Mouse (Mus musculus): ENCODE results near the gene Pde3a. TPM values are rescaled to one million over a fixed set of nuclear protein-coding genes. Genes with fewer than 3 reads are reported as not detected.

Pde3a gene
- polyA plus RNA-seq (2015; fragmentation: Nextera tagmentation; extraction: Ambion mirVana) = 5.8 and 6.2 TPM in 2 replicates

DNA sequence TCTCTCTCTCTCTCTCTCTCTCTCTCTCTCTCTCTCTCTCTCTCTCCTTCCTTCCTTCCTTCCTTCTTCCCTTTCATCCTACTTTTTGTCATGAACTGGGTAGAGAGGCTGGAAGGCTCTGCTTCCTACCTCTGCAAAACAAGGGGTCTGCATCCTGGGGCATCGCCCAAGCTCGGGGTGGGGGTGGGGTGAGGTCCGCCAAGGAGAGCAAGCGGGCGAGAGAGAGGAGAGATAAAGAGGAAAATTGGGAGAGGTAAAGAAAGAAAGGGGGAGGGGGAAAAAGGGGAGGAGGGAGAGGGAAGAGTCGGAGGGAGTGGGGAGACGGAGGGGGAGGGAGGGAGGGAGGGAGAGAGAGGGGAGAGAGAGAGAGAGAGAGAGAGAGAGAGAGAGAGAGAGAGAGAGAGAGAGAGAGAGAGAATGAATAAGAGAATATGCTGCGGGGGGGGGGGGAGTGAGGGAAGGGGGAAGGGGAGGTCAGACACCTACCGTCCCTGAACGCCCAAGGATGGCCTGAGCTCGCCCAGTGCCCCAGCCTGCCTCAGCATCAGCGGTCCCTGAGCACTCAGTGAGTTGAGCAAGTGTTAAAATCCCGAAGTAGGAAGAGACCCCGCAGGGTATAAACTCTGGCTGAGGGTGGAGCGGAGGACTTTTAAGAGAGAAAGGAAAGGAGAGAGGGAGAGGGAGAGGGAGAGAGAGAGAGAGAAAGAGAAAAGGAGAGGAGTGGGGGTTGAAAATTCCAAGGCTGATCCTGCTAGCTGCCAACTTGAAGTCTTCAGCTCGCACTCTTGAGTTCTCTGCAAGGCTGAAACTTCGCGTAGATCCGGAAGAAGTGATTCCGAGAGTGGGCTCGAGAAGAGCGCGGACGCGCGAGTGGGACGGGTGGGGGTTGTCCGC, at the start of gene Pde3a:
Gene Pde3a (plus strand): TSS at position 579 of the 894 bp plus-strand sequence.
- H3K4me3 ChIP-seq (replicated peaks) = peak within 1 kb of the TSS; percentile 72
- ATAC-seq (ENCODE audit: insufficient number of reproducible peaks, low FRiP score, low TSS enrichment, low read depth) = peak; percentile 68
- peaks cover 15% of the 10 kb centered on the region for H3K4me1 ChIP-seq
- peak within 1 kb of the TSS; percentile 74 for H3K9ac ChIP-seq
- H3K27ac ChIP-seq (replicated peaks) = peak within 1 kb of the TSS; percentile 86
- WGBS = 1% methylated on average over 25 of the region's 28 CpGs
- H3K27me3 ChIP-seq = peaks cover 16% of the 10 kb centered on the region
- H3K9me3 ChIP-seq (replicated peaks) = no peaks in the 10 kb centered on the region
- H3K4me2 ChIP-seq (replicated peaks) = peak within 1 kb of the TSS; percentile 86
- H3K36me3 ChIP-seq = no peaks in the 10 kb centered on the region

DNA sequence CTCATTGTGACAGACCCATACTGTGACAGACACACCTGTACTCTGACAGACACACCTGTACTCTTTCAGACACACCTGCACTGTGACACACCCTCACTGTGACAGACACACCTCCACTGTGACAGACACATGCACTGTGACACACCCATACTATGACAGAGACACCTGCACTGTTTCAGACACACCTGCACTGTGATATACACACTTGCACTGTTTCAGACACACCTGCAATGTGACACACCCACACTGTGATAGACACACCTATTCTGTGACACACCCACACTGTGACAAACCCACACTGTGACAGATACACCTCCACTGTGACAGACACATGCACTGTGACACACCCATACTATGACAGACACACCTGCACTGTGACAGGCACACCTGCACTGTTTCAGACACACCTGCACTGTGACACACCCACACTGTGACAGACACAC, 48.9 kb upstream of the Pde3a start:
- ATAC-seq (ENCODE audit: insufficient number of reproducible peaks, low FRiP score, low TSS enrichment, low read depth) = peak; percentile 39
- Histone ChIP-seq H3K36me3 (no peaks in the 10 kb centered on the region), H3K27me3 (no peaks in the 10 kb centered on the region), H3K9me3 (replicated peaks) (no peaks in the 10 kb centered on the region), H3K4me3 (replicated peaks) (no peak overlapping the region), H3K9ac (no peak overlapping the region), H3K4me1 (no peaks in the 10 kb centered on the region), H3K4me2 (replicated peaks) (no peak overlapping the region), H3K27ac (replicated peaks) (no peak overlapping the region)

DNA sequence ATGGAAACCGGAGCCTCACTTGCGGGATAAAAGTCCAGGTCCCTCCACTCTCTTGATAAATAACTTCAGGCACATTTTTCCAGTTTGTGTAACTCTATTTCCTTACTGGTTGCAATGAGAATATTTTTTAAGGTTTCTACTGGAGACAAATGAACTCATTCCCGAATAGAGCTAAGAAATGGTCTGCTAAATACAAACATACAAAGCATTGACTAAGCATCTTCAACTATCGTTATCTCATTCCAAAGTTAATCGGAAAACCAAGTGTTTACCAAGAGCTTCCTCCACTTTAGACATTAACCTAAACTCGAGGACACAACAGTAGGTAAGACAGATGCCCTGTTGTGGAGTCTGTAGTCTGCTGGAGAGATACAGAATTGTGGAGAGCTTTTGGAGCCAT, 41.5 kb upstream of the Pde3a start:
- H3K9ac ChIP-seq = no peak overlapping the region
- no peak overlapping the region for H3K4me3 ChIP-seq (replicated peaks)
- H3K4me2 ChIP-seq (replicated peaks) = no peak overlapping the region
- no peak overlapping the region for H3K27ac ChIP-seq (replicated peaks)
- H3K36me3 ChIP-seq = no peaks in the 10 kb centered on the region
- H3K4me1 ChIP-seq = no peaks in the 10 kb centered on the region
- 82% methylated on average over 6 of the region's 6 CpGs for WGBS
- H3K27me3 ChIP-seq = no peaks in the 10 kb centered on the region
- no peaks in the 10 kb centered on the region for H3K9me3 ChIP-seq (replicated peaks)
- ATAC-seq (ENCODE audit: insufficient number of reproducible peaks, low FRiP score, low TSS enrichment, low read depth) = no peak

DNA sequence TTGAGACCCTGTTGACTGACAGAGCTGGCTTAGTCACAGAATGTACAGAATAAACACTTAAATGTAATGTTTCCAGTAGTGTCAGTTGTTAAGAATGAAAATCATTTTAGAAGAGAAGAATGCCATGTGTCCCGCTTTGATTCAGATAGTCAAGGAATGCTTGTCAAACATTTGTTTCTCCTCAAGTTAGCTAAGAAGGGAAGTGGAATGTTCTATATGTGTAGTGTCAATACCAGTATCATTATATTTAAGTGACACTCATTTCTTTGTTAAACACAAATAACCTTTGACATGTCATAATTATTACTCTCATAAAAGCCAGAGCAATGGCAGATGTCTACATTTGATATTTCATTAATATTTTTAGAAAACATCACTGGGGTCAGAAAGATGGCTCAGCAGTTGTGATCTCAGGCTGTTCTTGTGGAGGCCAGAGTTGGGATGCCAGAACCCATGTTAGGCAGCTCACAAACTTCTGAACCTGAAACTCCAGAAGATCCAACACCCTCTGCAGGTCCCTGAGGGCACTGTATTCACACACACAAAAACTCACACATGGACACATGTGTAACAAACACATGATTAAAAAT, 40.7 kb upstream of the Pde3a start:
- Histone ChIP-seq H3K4me1 (no peaks in the 10 kb centered on the region), H3K4me3 (replicated peaks) (no peak overlapping the region), H3K9ac (no peak overlapping the region), H3K9me3 (replicated peaks) (no peaks in the 10 kb centered on the region), H3K4me2 (replicated peaks) (no peak overlapping the region), H3K36me3 (no peaks in the 10 kb centered on the region), H3K27me3 (no peaks in the 10 kb centered on the region), H3K27ac (replicated peaks) (no peak overlapping the region)
- 71% methylated on average over 1 of the region's 1 CpGs for WGBS
- no peak for ATAC-seq (ENCODE audit: insufficient number of reproducible peaks, low FRiP score, low TSS enrichment, low read depth)

DNA sequence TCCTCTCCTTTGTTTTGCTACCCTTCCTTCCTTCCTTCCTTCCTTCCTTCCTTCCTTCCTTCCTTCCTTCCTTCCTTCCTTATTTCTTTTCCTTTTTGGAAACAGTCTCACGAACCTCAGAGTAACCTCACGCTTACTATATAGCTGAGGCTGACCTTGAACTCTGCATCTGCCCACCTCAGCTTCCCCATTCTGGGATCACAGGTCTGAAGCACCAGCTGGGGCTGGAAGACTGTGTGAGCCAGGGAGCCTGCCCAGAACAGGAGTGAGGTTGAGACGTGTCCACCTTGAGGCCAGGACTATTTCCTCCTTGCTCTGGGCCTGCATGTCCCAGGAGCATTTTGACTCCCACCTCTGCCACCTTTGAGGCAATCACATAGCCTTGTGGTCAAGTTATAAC, 39.0 kb upstream of the Pde3a start:
- no peak for ATAC-seq (ENCODE audit: insufficient number of reproducible peaks, low FRiP score, low TSS enrichment, low read depth)
- H3K4me1 ChIP-seq = no peaks in the 10 kb centered on the region
- no peaks in the 10 kb centered on the region for H3K27me3 ChIP-seq
- no peaks in the 10 kb centered on the region for H3K36me3 ChIP-seq
- no peaks in the 10 kb centered on the region for H3K9me3 ChIP-seq (replicated peaks)
- 82% methylated on average over 3 of the region's 3 CpGs for WGBS
- H3K9ac ChIP-seq = no peak overlapping the region
- no peak overlapping the region for H3K27ac ChIP-seq (replicated peaks)
- H3K4me3 ChIP-seq (replicated peaks) = no peak overlapping the region
- no peak overlapping the region for H3K4me2 ChIP-seq (replicated peaks)

DNA sequence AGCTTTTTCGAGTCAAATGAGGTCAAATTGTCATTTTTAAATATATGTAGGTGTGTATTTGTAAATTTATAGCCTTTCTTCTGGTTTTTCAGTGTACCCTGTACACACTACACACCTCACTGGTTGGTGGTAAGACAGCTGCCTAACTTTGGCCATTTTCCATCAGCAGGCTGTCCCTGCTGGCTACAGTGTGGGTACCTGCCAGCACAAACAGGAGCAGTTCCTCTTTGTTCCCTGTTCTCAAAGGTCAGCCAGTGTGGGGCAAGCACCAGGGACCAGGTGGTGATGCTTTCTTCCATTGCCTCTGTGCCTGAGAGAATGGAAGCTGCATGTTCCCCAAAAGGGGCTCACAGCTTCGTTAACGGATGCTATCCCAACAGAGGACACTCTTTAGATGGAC, 28.0 kb upstream of the Pde3a start:
- no peak overlapping the region for H3K9ac ChIP-seq
- no peak overlapping the region for H3K4me3 ChIP-seq (replicated peaks)
- no peak overlapping the region for H3K4me2 ChIP-seq (replicated peaks)
- H3K27ac ChIP-seq (replicated peaks) = no peak overlapping the region
- no peaks in the 10 kb centered on the region for H3K27me3 ChIP-seq
- no peak for ATAC-seq (ENCODE audit: insufficient number of reproducible peaks, low FRiP score, low TSS enrichment, low read depth)
- no peaks in the 10 kb centered on the region for H3K9me3 ChIP-seq (replicated peaks)
- H3K4me1 ChIP-seq = no peaks in the 10 kb centered on the region
- 77% methylated on average over 3 of the region's 3 CpGs for WGBS
- H3K36me3 ChIP-seq = no peaks in the 10 kb centered on the region

DNA sequence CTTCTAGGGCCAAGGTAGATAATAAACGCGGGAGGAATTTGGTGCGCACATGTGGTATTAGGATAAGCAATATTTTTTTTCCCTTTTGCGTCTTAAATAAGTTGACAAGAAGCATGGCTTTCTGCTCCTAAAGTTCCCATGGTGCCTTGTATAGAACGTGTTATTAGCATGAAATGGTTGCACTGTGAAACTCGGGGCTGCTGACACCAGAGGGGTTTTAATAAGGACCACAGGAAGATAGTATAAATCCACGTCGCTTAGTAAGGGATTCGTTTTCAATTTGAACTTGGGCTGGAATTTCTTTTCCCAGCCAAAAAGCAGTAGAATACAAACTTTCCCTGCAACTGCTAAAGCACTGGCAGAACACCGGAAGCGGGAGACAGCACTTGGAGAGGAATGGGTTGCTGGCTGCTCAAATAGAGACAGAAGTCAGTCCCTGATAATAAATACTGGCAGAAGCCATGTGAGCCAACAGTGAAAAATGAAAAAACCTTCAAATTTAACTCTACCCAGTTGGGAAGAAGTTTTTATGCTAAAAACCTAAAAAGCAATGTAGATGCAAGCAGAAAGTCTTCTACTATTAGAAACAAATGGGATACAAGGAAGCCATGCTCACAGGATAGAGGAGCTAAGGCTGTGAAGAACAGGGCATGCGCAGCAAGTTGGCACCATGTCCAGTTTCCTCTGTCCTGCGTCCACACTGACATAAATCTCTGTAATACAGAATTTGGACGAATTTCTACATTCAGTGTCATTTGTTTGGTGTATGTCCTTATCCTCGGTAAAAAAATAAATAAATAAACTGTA, 22.0 kb upstream of the Pde3a start:
- no peaks in the 10 kb centered on the region for H3K4me1 ChIP-seq
- H3K27ac ChIP-seq (replicated peaks) = 0 out of 2 replicates have a peak overlapping the region, but pooled peaks have one; percentile 0
- H3K9me3 ChIP-seq (replicated peaks) = no peaks in the 10 kb centered on the region
- H3K36me3 ChIP-seq = no peaks in the 10 kb centered on the region
- no peaks in the 10 kb centered on the region for H3K27me3 ChIP-seq
- H3K9ac ChIP-seq = no peak overlapping the region
- no peak overlapping the region for H3K4me3 ChIP-seq (replicated peaks)
- no peak for ATAC-seq (ENCODE audit: insufficient number of reproducible peaks, low FRiP score, low TSS enrichment, low read depth)
- H3K4me2 ChIP-seq (replicated peaks) = no peak overlapping the region
- WGBS = 59% methylated on average over 15 of the region's 15 CpGs

DNA sequence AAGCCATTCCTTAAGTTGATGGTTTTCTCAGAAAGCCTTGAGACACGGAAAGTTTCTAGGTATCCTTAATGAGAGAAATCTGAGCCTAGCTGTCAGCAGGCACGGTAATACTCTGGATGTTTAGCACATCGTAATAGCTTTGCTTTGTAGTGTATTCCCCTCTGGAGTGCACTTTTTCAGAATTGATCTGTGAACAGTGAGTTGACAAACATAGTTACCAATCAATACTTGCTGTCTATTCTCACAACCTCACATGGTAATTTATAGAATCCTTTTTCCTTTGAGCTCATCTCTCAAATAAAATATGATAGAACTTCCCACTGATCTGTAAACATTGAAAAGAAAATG, 21.4 kb upstream of the Pde3a start:
- H3K27ac ChIP-seq (replicated peaks) = no peak overlapping the region
- H3K4me2 ChIP-seq (replicated peaks) = no peak overlapping the region
- WGBS = 38% methylated on average over 3 of the region's 3 CpGs
- H3K9me3 ChIP-seq (replicated peaks) = no peaks in the 10 kb centered on the region
- H3K9ac ChIP-seq = no peak overlapping the region
- no peaks in the 10 kb centered on the region for H3K4me1 ChIP-seq
- H3K4me3 ChIP-seq (replicated peaks) = no peak overlapping the region
- no peak for ATAC-seq (ENCODE audit: insufficient number of reproducible peaks, low FRiP score, low TSS enrichment, low read depth)
- no peaks in the 10 kb centered on the region for H3K27me3 ChIP-seq
- H3K36me3 ChIP-seq = no peaks in the 10 kb centered on the region

DNA sequence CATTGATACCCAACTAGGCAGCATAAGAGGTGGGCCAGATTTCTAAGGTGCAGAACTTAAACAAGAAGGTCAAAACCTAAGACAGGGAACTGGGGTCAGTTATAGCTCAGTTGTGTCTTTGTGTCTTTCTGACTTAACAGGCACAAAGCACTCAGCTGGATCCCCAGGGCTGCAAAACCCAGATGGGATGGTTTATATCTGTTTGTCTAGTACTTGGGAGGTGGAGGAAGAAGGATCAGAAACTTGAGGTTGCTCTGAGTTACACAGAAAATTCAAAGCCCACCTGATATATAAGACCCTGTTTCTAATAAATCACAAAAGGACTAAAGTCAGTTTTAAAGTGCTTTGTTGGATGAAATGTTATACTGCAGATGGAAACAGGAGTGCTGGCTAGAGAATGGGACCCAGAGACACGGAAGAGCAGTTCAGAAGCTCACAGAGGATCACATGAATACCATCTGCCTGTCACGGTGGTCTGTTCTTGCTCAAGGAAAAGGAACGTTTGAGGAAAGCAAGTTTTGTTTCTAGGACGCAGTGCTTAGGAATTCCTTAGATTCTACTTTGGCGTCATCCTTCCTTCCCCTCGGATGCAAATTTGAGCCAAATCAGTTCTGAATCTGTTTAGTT, 16.2 kb upstream of the Pde3a start:
- Histone ChIP-seq H3K27ac (replicated peaks) (no peak overlapping the region), H3K4me2 (replicated peaks) (no peak overlapping the region), H3K9me3 (replicated peaks) (no peaks in the 10 kb centered on the region), H3K27me3 (no peaks in the 10 kb centered on the region), H3K36me3 (no peaks in the 10 kb centered on the region), H3K4me1 (no peaks in the 10 kb centered on the region), H3K4me3 (replicated peaks) (no peak overlapping the region), H3K9ac (no peak overlapping the region)
- ATAC-seq (ENCODE audit: insufficient number of reproducible peaks, low FRiP score, low TSS enrichment, low read depth) = no peak
- WGBS = 36% methylated on average over 6 of the region's 6 CpGs

DNA sequence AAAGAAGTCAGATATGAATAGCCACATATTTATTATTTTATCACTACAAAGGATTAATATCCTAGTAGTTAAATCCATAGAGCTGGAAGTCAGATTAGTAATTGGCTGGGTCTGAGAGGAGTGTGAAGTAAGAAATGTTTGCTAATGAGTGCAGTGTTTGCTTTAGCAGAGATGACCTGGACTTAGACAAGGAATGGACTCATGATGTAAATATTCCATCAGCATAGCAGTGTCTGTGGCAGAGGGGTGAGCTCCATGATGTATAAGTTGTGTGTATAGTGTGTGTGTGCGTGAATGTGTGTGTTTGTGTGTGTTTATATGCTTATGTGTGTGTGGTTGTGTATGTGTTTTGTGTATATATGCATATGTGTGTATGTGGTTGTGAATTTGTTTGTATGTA, 7.3 kb upstream of the Pde3a start:
- H3K27me3 ChIP-seq = no peaks in the 10 kb centered on the region
- H3K4me1 ChIP-seq = no peaks in the 10 kb centered on the region
- no peak overlapping the region for H3K4me3 ChIP-seq (replicated peaks)
- no peak for ATAC-seq (ENCODE audit: insufficient number of reproducible peaks, low FRiP score, low TSS enrichment, low read depth)
- 90% methylated on average over 1 of the region's 1 CpGs for WGBS
- no peaks in the 10 kb centered on the region for H3K9me3 ChIP-seq (replicated peaks)
- H3K27ac ChIP-seq (replicated peaks) = no peak overlapping the region
- H3K4me2 ChIP-seq (replicated peaks) = no peak overlapping the region
- H3K9ac ChIP-seq = no peak overlapping the region
- H3K36me3 ChIP-seq = no peaks in the 10 kb centered on the region

DNA sequence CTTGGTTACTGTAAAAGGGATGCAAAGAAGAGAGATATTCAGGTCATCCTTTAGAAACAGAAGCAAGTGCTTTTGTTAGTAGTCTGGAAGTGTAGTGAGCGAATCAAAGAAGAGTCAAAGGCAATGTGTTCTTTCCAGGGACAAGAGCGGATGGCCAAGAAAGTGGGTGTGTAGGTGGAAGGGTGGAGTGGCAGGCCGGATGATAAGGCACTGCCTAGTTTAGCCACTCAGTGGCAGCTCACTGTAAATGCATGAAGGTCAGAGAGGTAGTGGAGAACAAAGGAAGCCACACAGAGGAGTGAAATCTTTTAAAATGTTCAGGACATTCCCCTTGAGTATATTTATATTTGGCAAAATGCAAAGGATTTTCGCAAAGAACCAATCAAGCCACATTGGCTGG, 4.0 kb upstream of the Pde3a start:
- no peaks in the 10 kb centered on the region for H3K9me3 ChIP-seq (replicated peaks)
- ATAC-seq (ENCODE audit: insufficient number of reproducible peaks, low FRiP score, low TSS enrichment, low read depth) = no peak
- H3K4me3 ChIP-seq (replicated peaks) = no peak overlapping the region
- no peak overlapping the region for H3K27ac ChIP-seq (replicated peaks)
- 85% methylated on average over 4 of the region's 4 CpGs for WGBS
- H3K4me1 ChIP-seq = peaks cover 7% of the 10 kb centered on the region; the same call in 1 of the 2 replicates
- H3K4me2 ChIP-seq (replicated peaks) = no peak overlapping the region
- H3K9ac ChIP-seq = no peak overlapping the region
- no peaks in the 10 kb centered on the region for H3K36me3 ChIP-seq
- peaks cover 5% of the 10 kb centered on the region for H3K27me3 ChIP-seq
